Mouse (Mus musculus) heart, embryonic 15.5 days (tissue): ENCODE data around the gene Neurl1b. TPM values are rescaled to one million over a fixed set of nuclear protein-coding genes. Genes with fewer than 3 reads are reported as not detected.

Experiments
- ATAC-seq: fragments of 200-750 bp; cut with Nextera tagmentation; replicated peaks from 2 replicates; pipeline ENCODE4 v1.8.0; 2017; ENCODE audit warnings: low read depth, moderate TSS enrichment; ENCODE audit not compliant: insufficient number of reproducible peaks, insufficient read depth, low FRiP score
- H3K27ac ChIP-seq: fragments of 300-500 bp; sonication (generic); 2 replicates; pipeline ENCODE4 v1.5.1; 2015; ENCODE audit warnings: mild to moderate bottlenecking, inconsistent platforms
- H3K27me3 ChIP-seq: fragments of 300-500 bp; sonication (generic); 2 replicates; pipeline ENCODE4 v1.6.1; 2015; ENCODE audit warnings: inconsistent platforms
- H3K36me3 ChIP-seq: fragments of 300-500 bp; sonication (generic); 2 replicates; pipeline ENCODE4 v1.6.1; 2015; ENCODE audit warnings: mild to moderate bottlenecking, inconsistent platforms
- H3K4me1 ChIP-seq: fragments of 300-500 bp; sonication (generic); replicated peaks from 2 replicates; pipeline ENCODE4 v1.6.1; 2015; ENCODE audit warnings: inconsistent platforms
- H3K4me2 ChIP-seq: fragments of 300-500 bp; sonication (generic); 2 replicates; pipeline ENCODE4 v1.6.1; 2015; ENCODE audit warnings: inconsistent platforms, mild to moderate bottlenecking, moderate library complexity
- H3K4me3 ChIP-seq: fragments of 300-500 bp; sonication (generic); 2 replicates; pipeline ENCODE4 v1.5.1; 2015; ENCODE audit warnings: mild to moderate bottlenecking, inconsistent platforms
- H3K9ac ChIP-seq: fragments of 300-500 bp; sonication (generic); 2 replicates; pipeline ENCODE4 v1.6.1; 2015; ENCODE audit warnings: mild to moderate bottlenecking, inconsistent platforms
- H3K9me3 ChIP-seq: fragments of 300-500 bp; sonication (generic); replicated peaks from 2 replicates; pipeline ENCODE4 v1.6.1; 2016; ENCODE audit warnings: inconsistent platforms
- WGBS: fragments of 180-500 bp; shearing (Covaris S2); methylation state at CpG from one replicate; pipeline ENCODE4 v1.1.7; 2015; ENCODE audit warnings: mixed read lengths; 5-methylcytosine and 5-hydroxymethylcytosine counted together
- polyA plus RNA-seq: library from polyadenylated mRNA; unstranded; fragments of >200 nt; fragmentation: Nextera tagmentation; extraction: Ambion mirVana; gene quantifications from 2 replicates; pipeline ENCODE4 v1.2.1, GENCODE M21; 2015

Neurl1b gene
- polyA plus RNA-seq, 1 experiment from 2014 or later, result 2.7 TPM

DNA sequence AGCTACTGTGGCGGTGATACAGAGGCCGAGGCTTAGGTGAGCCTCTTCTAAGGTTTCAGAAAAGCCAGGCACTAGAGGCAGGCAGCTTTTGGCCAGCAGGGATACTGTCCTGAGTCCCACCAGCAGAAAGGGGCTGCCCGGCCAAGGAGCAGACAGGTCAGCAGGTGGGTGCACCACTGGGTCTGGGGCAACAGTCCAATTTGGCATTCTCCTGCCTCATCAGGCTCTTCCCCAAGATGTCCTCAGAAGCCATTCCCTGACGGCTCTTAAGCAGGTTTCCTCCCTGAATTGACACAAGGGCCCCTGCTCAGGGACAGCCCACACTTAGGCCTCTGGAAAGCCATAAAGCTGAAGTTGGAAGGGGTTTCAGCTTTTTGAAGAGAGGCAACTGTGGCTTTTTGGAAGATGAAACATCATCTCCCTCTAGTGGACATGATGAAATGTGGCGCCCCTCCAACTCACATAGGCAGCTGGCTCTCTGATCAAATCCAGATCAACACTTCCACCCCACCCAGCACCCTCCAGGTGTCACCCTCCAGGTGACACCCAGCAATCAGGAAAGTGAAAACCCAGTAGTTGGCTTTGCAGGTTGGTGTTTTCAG, 37.8 kb downstream of the Neurl1b start:
- H3K4me2 ChIP-seq, result no peak overlapping the region
- H3K4me3 ChIP-seq, result no peak overlapping the region
- H3K36me3 ChIP-seq, result 0 out of 2 replicates have a peak, but pooled peaks cover under 1% of the 10 kb centered on the region
- H3K27me3 ChIP-seq, result no peaks in the 10 kb centered on the region
- H3K27ac ChIP-seq, result peak overlapping the region; percentile 71
- peaks cover 18% of the 10 kb centered on the region for H3K4me1 ChIP-seq
- 60% methylated on average over 5 of the region's 5 CpGs for WGBS
- H3K9me3 ChIP-seq, result no peaks in the 10 kb centered on the region
- ATAC-seq, result peak; percentile 19; the same call in 1 of the 2 replicates
- H3K9ac ChIP-seq, result no peak overlapping the region

DNA sequence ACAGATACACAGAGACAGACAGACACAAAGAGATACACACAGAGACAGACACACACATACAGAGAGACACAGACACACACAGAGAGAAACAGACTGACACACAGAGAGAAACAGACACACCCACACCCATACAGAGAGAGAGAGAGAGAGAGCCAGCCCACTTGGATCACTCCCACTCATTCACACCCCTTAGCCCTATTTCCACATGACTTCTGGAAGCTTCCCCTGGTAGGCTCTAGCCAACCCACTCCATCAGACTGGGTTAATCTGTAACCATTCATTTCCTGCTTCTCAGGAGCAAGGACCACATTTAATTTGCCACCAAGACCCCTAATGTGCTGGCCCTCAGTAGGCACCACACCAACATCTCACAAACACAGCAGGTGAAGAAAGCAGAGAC, 42.9 kb downstream of the Neurl1b start:
- Histone ChIP-seq H3K4me3 (no peak overlapping the region), H3K9me3 (no peaks in the 10 kb centered on the region), H3K4me1 (peaks cover 2% of the 10 kb centered on the region), H3K27ac (no peak overlapping the region), H3K36me3 (no peaks in the 10 kb centered on the region), H3K4me2 (no peak overlapping the region), H3K27me3 (no peaks in the 10 kb centered on the region), H3K9ac (no peak overlapping the region)
- no peak for ATAC-seq

- H3K9me3 ChIP-seq, result no peaks in the 10 kb centered on the region
- H3K4me3 ChIP-seq, result no peak overlapping the region
- H3K4me1 ChIP-seq, result peaks cover 8% of the 10 kb centered on the region; the same call in 1 of the 2 replicates
- 70% methylated on average over 7 of the region's 7 CpGs for WGBS
- H3K27ac ChIP-seq, result no peak overlapping the region
- no peak overlapping the region for H3K9ac ChIP-seq
- H3K36me3 ChIP-seq, result no peaks in the 10 kb centered on the region
- no peaks in the 10 kb centered on the region for H3K27me3 ChIP-seq
- H3K4me2 ChIP-seq, result no peak overlapping the region
- no peak for ATAC-seq
Measured at GRCm38 (mm10) chr17:26458049-26458448, 43.4 kb downstream of the Neurl1b start.

DNA sequence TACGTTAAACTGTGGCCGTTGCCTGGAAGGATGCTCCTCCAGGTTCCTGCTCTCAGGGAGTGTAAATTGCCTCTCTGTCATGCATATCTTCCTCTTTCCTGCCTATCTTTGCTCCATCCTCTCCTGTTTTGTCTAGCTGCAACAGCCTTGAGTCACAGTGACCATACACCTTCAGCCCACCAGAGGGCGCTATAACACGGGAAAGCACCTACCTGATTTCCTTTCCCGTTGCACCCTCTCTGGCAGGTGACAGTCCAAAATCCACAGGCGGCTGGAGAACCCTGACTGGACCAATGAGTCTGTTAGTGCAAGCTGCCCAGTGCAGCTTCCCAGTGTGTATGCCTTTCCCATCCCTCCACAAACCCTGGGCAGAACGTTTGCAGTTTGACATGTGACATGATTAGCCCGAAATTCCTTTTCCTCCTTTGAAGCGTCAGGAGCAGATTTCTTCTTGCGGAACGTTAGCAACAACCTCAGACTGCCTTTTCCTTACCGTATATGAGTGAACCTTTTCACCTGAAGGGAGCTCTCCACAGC, 48.1 kb downstream of the Neurl1b start:
- H3K4me3 ChIP-seq, result no peak overlapping the region
- H3K4me2 ChIP-seq, result peak overlapping the region; percentile 25
- H3K9me3 ChIP-seq, result no peaks in the 10 kb centered on the region
- H3K36me3 ChIP-seq, result no peaks in the 10 kb centered on the region
- no peak for ATAC-seq
- no peaks in the 10 kb centered on the region for H3K27me3 ChIP-seq
- WGBS, result 20% methylated on average over 12 of the region's 12 CpGs
- no peak overlapping the region for H3K9ac ChIP-seq
- peaks cover 27% of the 10 kb centered on the region for H3K4me1 ChIP-seq
- H3K27ac ChIP-seq, result no peak overlapping the region

DNA sequence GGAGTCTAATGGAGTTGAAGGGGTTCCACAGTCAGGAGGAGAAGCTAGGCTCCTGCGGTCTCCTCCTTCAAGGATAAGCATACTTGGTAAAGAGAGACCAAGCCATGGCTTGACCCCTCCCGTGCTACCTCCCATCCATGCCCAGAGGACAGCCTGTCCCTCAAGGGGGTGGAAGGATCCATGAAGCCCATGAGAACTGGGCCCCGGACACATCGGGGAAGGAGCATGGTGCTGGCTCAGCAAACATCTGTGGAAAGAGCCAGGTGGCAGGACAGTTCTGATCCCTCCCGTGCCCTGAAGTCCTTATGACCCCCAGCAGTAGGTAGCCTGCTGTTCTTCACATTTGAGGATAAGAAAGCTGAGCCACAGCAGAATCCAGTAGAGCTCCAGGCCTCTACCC, 48.8 kb downstream of the Neurl1b start:
- Histone ChIP-seq H3K27ac (no peak overlapping the region), H3K27me3 (no peaks in the 10 kb centered on the region), H3K4me3 (no peak overlapping the region), H3K4me2 (no peak overlapping the region), H3K4me1 (peaks cover 27% of the 10 kb centered on the region), H3K36me3 (no peaks in the 10 kb centered on the region), H3K9ac (no peak overlapping the region), H3K9me3 (no peaks in the 10 kb centered on the region)
- 74% methylated on average over 5 of the region's 5 CpGs for WGBS
- ATAC-seq, result no peak

- Histone ChIP-seq H3K27me3 (no peaks in the 10 kb centered on the region), H3K36me3 (no peaks in the 10 kb centered on the region), H3K4me3 (no peak overlapping the region), H3K9me3 (no peaks in the 10 kb centered on the region), H3K27ac (peak overlapping the region; percentile 1; the same call in 1 of the 2 replicates), H3K9ac (no peak overlapping the region), H3K4me1 (peaks cover 27% of the 10 kb centered on the region), H3K4me2 (no peak overlapping the region)
- no peak for ATAC-seq
- WGBS, result 33% methylated on average over 4 of the region's 4 CpGs
Measured at GRCm38 (mm10) chr17:26463984-26464383, 49.4 kb downstream of the Neurl1b start.

- Histone ChIP-seq H3K27ac (peak overlapping the region; percentile 32), H3K4me1 (peaks cover 27% of the 10 kb centered on the region), H3K9me3 (no peaks in the 10 kb centered on the region), H3K4me2 (no peak overlapping the region), H3K36me3 (no peaks in the 10 kb centered on the region), H3K27me3 (no peaks in the 10 kb centered on the region), H3K9ac (no peak overlapping the region), H3K4me3 (no peak overlapping the region)
- ATAC-seq, result no peak
- WGBS, result 79% methylated on average over 9 of the region's 9 CpGs
Measured at GRCm38 (mm10) chr17:26464481-26464880, 49.9 kb downstream of the Neurl1b start.

DNA sequence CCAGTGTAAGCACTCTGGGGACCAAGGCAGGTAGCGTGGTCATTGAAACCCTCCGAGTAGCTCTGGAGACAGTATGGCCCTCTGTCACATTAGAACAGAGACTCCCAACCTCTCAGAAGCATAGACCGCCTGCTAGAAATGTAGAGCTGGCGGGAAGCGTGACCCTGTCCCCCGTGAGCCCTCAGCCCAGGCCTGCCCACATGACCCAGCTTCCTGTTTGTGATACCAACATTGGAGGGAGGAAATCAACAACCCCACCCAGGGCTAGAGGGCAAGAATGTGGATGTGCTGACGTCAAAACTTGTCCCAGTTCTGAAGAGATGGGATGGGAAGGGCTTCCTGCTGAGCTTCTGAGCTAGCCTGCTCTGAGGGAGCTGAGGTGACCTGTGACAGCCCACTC, 50.3 kb downstream of the Neurl1b start:
- Histone ChIP-seq H3K4me2 (no peak overlapping the region), H3K27me3 (no peaks in the 10 kb centered on the region), H3K4me3 (no peak overlapping the region), H3K27ac (peak overlapping the region; percentile 32), H3K9ac (no peak overlapping the region), H3K9me3 (no peaks in the 10 kb centered on the region), H3K36me3 (no peaks in the 10 kb centered on the region), H3K4me1 (peaks cover 27% of the 10 kb centered on the region)
- WGBS, result 64% methylated on average over 7 of the region's 7 CpGs
- ATAC-seq, result peak; percentile 48

- H3K27ac ChIP-seq, result 0 out of 2 replicates have a peak overlapping the region, but pooled peaks have one; percentile 26
- ATAC-seq, result no peak; the same call in 1 of the 2 replicates
- H3K36me3 ChIP-seq, result no peaks in the 10 kb centered on the region
- WGBS, result 9% methylated on average over 4 of the region's 4 CpGs
- H3K9ac ChIP-seq, result no peak overlapping the region
- H3K27me3 ChIP-seq, result no peaks in the 10 kb centered on the region
- no peaks in the 10 kb centered on the region for H3K9me3 ChIP-seq
- peaks cover 27% of the 10 kb centered on the region for H3K4me1 ChIP-seq
- 0 out of 2 replicates have a peak overlapping the region, but pooled peaks have one; percentile 27 for H3K4me2 ChIP-seq
- no peak overlapping the region for H3K4me3 ChIP-seq
Measured at GRCm38 (mm10) chr17:26466741-26467150, 52.1 kb downstream of the Neurl1b start.

DNA sequence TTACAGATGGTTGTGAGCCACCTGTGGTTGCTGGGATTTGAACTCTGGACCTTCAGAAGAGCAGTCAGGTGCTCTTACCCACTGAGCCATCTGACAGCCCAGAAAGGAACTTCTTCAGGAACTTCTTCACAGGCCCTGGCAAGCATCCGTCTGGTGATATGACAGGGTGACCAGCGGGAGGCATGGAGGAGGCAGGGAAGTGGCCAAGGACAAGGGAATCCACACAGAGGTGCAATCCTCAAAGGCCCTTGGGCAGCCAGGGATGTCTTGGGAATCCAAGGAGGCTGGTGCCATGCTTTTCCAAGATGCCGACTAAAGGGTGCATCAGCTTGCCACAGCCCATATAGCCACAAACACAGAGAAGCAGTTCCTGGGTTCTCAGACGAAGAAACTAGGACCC, 53.0 kb downstream of the Neurl1b start:
- no peak overlapping the region for H3K4me2 ChIP-seq
- H3K4me1 ChIP-seq, result peaks cover 23% of the 10 kb centered on the region
- no peaks in the 10 kb centered on the region for H3K36me3 ChIP-seq
- WGBS, result 75% methylated on average over 4 of the region's 4 CpGs
- H3K4me3 ChIP-seq, result no peak overlapping the region
- H3K9ac ChIP-seq, result no peak overlapping the region
- no peak for ATAC-seq
- H3K27me3 ChIP-seq, result no peaks in the 10 kb centered on the region
- H3K27ac ChIP-seq, result no peak overlapping the region
- no peaks in the 10 kb centered on the region for H3K9me3 ChIP-seq

GRCm38 (mm10) chr17:26468102-26468894, 53.7 kb downstream of the Neurl1b start:
- H3K9ac ChIP-seq, result no peak overlapping the region
- no peaks in the 10 kb centered on the region for H3K36me3 ChIP-seq
- no peak for ATAC-seq
- H3K4me2 ChIP-seq, result no peak overlapping the region
- 85% methylated on average over 13 of the region's 13 CpGs for WGBS
- no peak overlapping the region for H3K4me3 ChIP-seq
- H3K27me3 ChIP-seq, result no peaks in the 10 kb centered on the region
- no peak overlapping the region for H3K27ac ChIP-seq
- H3K4me1 ChIP-seq, result peaks cover 17% of the 10 kb centered on the region
- no peaks in the 10 kb centered on the region for H3K9me3 ChIP-seq
